Mouse (Mus musculus) olfactory bulb, adult 2 months (tissue): ENCODE data around the gene Cdh13.

ENCODE experiments used
- CTCF ChIP-seq: fragments of 200-500 bp; IDR thresholded peaks from 2 replicates; pipeline ENCODE4 v1.5.1; 2012; ENCODE audit warnings: low read depth, mild to moderate bottlenecking, low read length, moderate library complexity; ENCODE audit not compliant: insufficient read depth
- POLR2A ChIP-seq: fragments of 200-500 bp; IDR thresholded peaks from 2 replicates; pipeline ENCODE4 v1.6.1; 2012; ENCODE audit warnings: mild to moderate bottlenecking, low read depth, low read length, moderate library complexity; ENCODE audit not compliant: insufficient read depth

GRCm38 (mm10) chr8:118754119-118754518 is 470.6 kb downstream of the Cdh13 start:
- TF ChIP-seq CTCF (no peak), POLR2A (no peak)
